Mouse (Mus musculus): ENCODE results near the gene Naa15. TPM values are rescaled to one million over a fixed set of nuclear protein-coding genes. Genes with fewer than 3 reads are reported as not detected.

Naa15 gene
- polyA plus RNA-seq, 1 experiment from 2014 or later: 53.2 TPM

GRCm38 (mm10) chr3:51505465-51505864 lies 90.5 kb downstream of the Naa15 start:
- peaks cover 15% of the 10 kb centered on the region; the same call in 1 of the 2 replicates for H3K4me1 ChIP-seq (replicated peaks)
- H3K27me3 ChIP-seq (ENCODE audit: insufficient read depth, poor library complexity, severe bottlenecking): no peaks in the 10 kb centered on the region
- peak; percentile 80 for DNase-seq (ENCODE audit: low spot score)
- no peaks in the 10 kb centered on the region for H3K9me3 ChIP-seq
- WGBS: 51% methylated on average over 19 of the region's 19 CpGs
- H3K36me3 ChIP-seq: no peaks in the 10 kb centered on the region
- no peak overlapping the region for H3K4me3 ChIP-seq
- H3K27ac ChIP-seq: peak overlapping the region; percentile 81

- WGBS: 33% methylated on average over 8 of the region's 8 CpGs
- Histone ChIP-seq H3K36me3 (peaks cover 4% of the 10 kb centered on the region; the same call in 1 of the 2 replicates), H3K4me3 (no peak overlapping the region), H3K9me3 (no peaks in the 10 kb centered on the region), H3K4me1 (replicated peaks) (no peaks in the 10 kb centered on the region; the same call in 1 of the 2 replicates), H3K27ac (peak overlapping the region; percentile 53; the same call in 1 of the 2 replicates), H3K27me3 (ENCODE audit: insufficient read depth, poor library complexity, severe bottlenecking) (no peaks in the 10 kb centered on the region)
- DNase-seq (ENCODE audit: low spot score): peak; percentile 72
These were observed 96.0 kb downstream of the Naa15 start for GRCm38 (mm10) chr3:51510903-51511302.

- Histone ChIP-seq H3K27ac (no peak overlapping the region), H3K4me3 (no peak overlapping the region), H3K4me1 (replicated peaks) (no peaks in the 10 kb centered on the region; the same call in 1 of the 2 replicates), H3K27me3 (ENCODE audit: insufficient read depth, poor library complexity, severe bottlenecking) (no peaks in the 10 kb centered on the region), H3K9me3 (no peaks in the 10 kb centered on the region), H3K36me3 (peaks cover 4% of the 10 kb centered on the region; the same call in 1 of the 2 replicates)
- WGBS: 95% methylated on average over 5 of the region's 5 CpGs
- DNase-seq (ENCODE audit: low spot score): no peak
These were observed 97.0 kb downstream of the Naa15 start for GRCm38 (mm10) chr3:51511983-51512382.

- 90% methylated on average over 4 of the region's 4 CpGs for WGBS
- Histone ChIP-seq H3K4me1 (replicated peaks) (peaks cover 11% of the 10 kb centered on the region), H3K9me3 (no peaks in the 10 kb centered on the region), H3K27ac (no peak overlapping the region), H3K4me3 (no peak overlapping the region), H3K36me3 (peaks cover 35% of the 10 kb centered on the region), H3K27me3 (ENCODE audit: insufficient read depth, poor library complexity, severe bottlenecking) (no peaks in the 10 kb centered on the region)
- DNase-seq (ENCODE audit: low spot score): no peak
These were observed 102.5 kb downstream of the Naa15 start for GRCm38 (mm10) chr3:51517467-51517866.

GRCm38 (mm10) chr3:51517878-51518762 lies 103.2 kb downstream of the Naa15 start:
- DNase-seq (ENCODE audit: low spot score): no peak

GRCm38 (mm10) chr3:51518763-51519121 lies 103.8 kb downstream of the Naa15 start:
- no peak for DNase-seq (ENCODE audit: low spot score)
- 68% methylated on average over 8 of the region's 8 CpGs for WGBS
- peak overlapping the region; percentile 50; the same call in 1 of the 2 replicates for H3K27ac ChIP-seq

More at GRCm38 (mm10) chr3:51517878-51518762, 103.2 kb downstream of the Naa15 start:
- Histone ChIP-seq H3K4me3 (no peak overlapping the region), H3K27ac (peak overlapping the region; percentile 50; the same call in 1 of the 2 replicates), H3K27me3 (ENCODE audit: insufficient read depth, poor library complexity, severe bottlenecking) (no peaks in the 10 kb centered on the region), H3K9me3 (no peaks in the 10 kb centered on the region), H3K4me1 (replicated peaks) (peaks cover 11% of the 10 kb centered on the region), H3K36me3 (peaks cover 41% of the 10 kb centered on the region)
- WGBS: 81% methylated on average over 12 of the region's 12 CpGs

GRCm38 (mm10) chr3:51521262-51521661 lies 106.3 kb downstream of the Naa15 start:
- H3K9me3 ChIP-seq: no peaks in the 10 kb centered on the region
- H3K27ac ChIP-seq: no peak overlapping the region
- no peak for DNase-seq (ENCODE audit: low spot score)
- WGBS: 92% methylated on average over 14 of the region's 14 CpGs
- peaks cover 11% of the 10 kb centered on the region for H3K4me1 ChIP-seq (replicated peaks)
- no peaks in the 10 kb centered on the region for H3K27me3 ChIP-seq (ENCODE audit: insufficient read depth, poor library complexity, severe bottlenecking)
- peaks cover 73% of the 10 kb centered on the region for H3K36me3 ChIP-seq
- no peak overlapping the region for H3K4me3 ChIP-seq

More at GRCm38 (mm10) chr3:51518763-51519121, 103.8 kb downstream of the Naa15 start:
- no peak overlapping the region for H3K4me3 ChIP-seq
- H3K27me3 ChIP-seq (ENCODE audit: insufficient read depth, poor library complexity, severe bottlenecking): no peaks in the 10 kb centered on the region
- H3K36me3 ChIP-seq: peaks cover 48% of the 10 kb centered on the region
- H3K4me1 ChIP-seq (replicated peaks): peaks cover 11% of the 10 kb centered on the region
- no peaks in the 10 kb centered on the region for H3K9me3 ChIP-seq

- 88% methylated on average over 16 of the region's 16 CpGs for WGBS
- H3K36me3 ChIP-seq: peaks cover 99% of the 10 kb centered on the region
- DNase-seq (ENCODE audit: low spot score): no peak
- no peaks in the 10 kb centered on the region for H3K27me3 ChIP-seq (ENCODE audit: insufficient read depth, poor library complexity, severe bottlenecking)
- H3K9me3 ChIP-seq: no peaks in the 10 kb centered on the region
- no peak overlapping the region for H3K27ac ChIP-seq
- no peaks in the 10 kb centered on the region for H3K4me1 ChIP-seq (replicated peaks)
- H3K4me3 ChIP-seq: no peak overlapping the region
These were observed 110.3 kb downstream of the Naa15 start for GRCm38 (mm10) chr3:51525186-51525785.

Other genes starting within 250 kb of the Naa15 start
- gene Noct, start 190.7 kb upstream of the Naa15 start, polyA plus RNA-seq (2016; fragmentation: Nextera tagmentation; extraction: Ambion mirVana): 11.5 and 12.5 TPM in 2 replicates
- 35.4 and 40.5 TPM in 2 replicates for gene Elf2, start 74.5 kb upstream of the Naa15 start, polyA plus RNA-seq (2016; fragmentation: Nextera tagmentation; extraction: Ambion mirVana)
- 7.5 and 11.8 TPM in 2 replicates for gene Mgarp, start 18.4 kb upstream of the Naa15 start, polyA plus RNA-seq (2016; fragmentation: Nextera tagmentation; extraction: Ambion mirVana)
- 675 and 776 TPM in 2 replicates for gene Ndufc1, start 6.2 kb upstream of the Naa15 start, polyA plus RNA-seq (2016; fragmentation: Nextera tagmentation; extraction: Ambion mirVana)
- gene Rab33b, start 68.8 kb downstream of the Naa15 start, polyA plus RNA-seq (2016; fragmentation: Nextera tagmentation; extraction: Ambion mirVana): 11.8 and 14.4 TPM in 2 replicates
- 3.0 and 3.2 TPM in 2 replicates for gene Setd7, start 145.7 kb downstream of the Naa15 start, polyA plus RNA-seq (2016; fragmentation: Nextera tagmentation; extraction: Ambion mirVana)
- 0.42 TPM in 1 of 2 replicates, not detected in the other for gene Mgst2, start 245.2 kb downstream of the Naa15 start, polyA plus RNA-seq (2016; fragmentation: Nextera tagmentation; extraction: Ambion mirVana)

Data from hindbrain, embryonic 10.5 days (tissue).